Mouse (Mus musculus) lung, postnatal 0 days (tissue): Measurements from ENCODE around the gene Cct4. TPM values are rescaled to one million over a fixed set of nuclear protein-coding genes. Genes with fewer than 3 reads are reported as not detected.

Experiments used
- ATAC-seq: fragments of 200-750 bp; cut with Nextera tagmentation; 2 replicates; pipeline ENCODE4 v1.8.0; 2017; ENCODE audit warnings: moderate library complexity
- DNase-seq: peaks from one replicate; pipeline ENCODE4 v3.0.0-alpha.2; 2016; ENCODE audit warnings: low spot score
- H3K27ac ChIP-seq: fragments of 300-500 bp; sonication (generic); 2 replicates; pipeline ENCODE4 v1.5.1; 2014; ENCODE audit warnings: antibody characterized with exemption, mild to moderate bottlenecking, low read length, mixed read lengths
- H3K27me3 ChIP-seq: fragments of 300-500 bp; sonication (generic); replicated peaks from 2 replicates; pipeline ENCODE4 v1.6.1; 2014; ENCODE audit warnings: low read length, mixed read lengths; ENCODE audit not compliant: insufficient read depth
- H3K36me3 ChIP-seq: fragments of 300-500 bp; sonication (generic); 2 replicates; pipeline ENCODE4 v1.6.1; 2014; ENCODE audit warnings: low read length, mixed read lengths; ENCODE audit not compliant: insufficient read depth
- H3K4me1 ChIP-seq: fragments of 300-500 bp; sonication (generic); 2 replicates; pipeline ENCODE4 v1.6.1; 2014; ENCODE audit warnings: antibody characterized with exemption, low read depth, low read length, mixed read lengths; ENCODE audit not compliant: insufficient read depth
- H3K4me2 ChIP-seq: fragments of 300-500 bp; sonication (generic); replicated peaks from 2 replicates; pipeline ENCODE4 v1.6.1; 2014; ENCODE audit warnings: low read depth, mild to moderate bottlenecking, low read length, moderate library complexity, mixed read lengths
- H3K4me3 ChIP-seq: fragments of 300-500 bp; sonication (generic); 2 replicates; pipeline ENCODE4 v1.5.1; 2014; ENCODE audit warnings: low read depth, low read length
- H3K9ac ChIP-seq: fragments of 300-500 bp; sonication (generic); replicated peaks from 2 replicates; pipeline ENCODE4 v1.6.1; 2014; ENCODE audit warnings: low read depth, mild to moderate bottlenecking
- H3K9me3 ChIP-seq: fragments of 300-500 bp; sonication (generic); 2 replicates; pipeline ENCODE4 v1.6.1; 2016; ENCODE audit warnings: low read length, mixed read lengths
- CTCF ChIP-seq: IDR thresholded peaks from 2 replicates; pipeline ENCODE4 v1.5.1; 2016; ENCODE audit warnings: antibody characterized with exemption, mild to moderate bottlenecking
- EP300 ChIP-seq: IDR thresholded peaks from 2 replicates; pipeline ENCODE4 v1.6.1; 2016; ENCODE audit warnings: antibody characterized with exemption, mild to moderate bottlenecking, control low read depth
- WGBS: fragments of 180-500 bp; shearing (Covaris S2); extraction: QIAGEN DNeasy Blood & Tissue Kit; methylation state at CpG from one replicate; pipeline ENCODE4 v1.1.7; 2014; 5-methylcytosine and 5-hydroxymethylcytosine counted together
- polyA plus RNA-seq: library from polyadenylated mRNA; unstranded; fragments of >200 nt; fragmentation: Nextera tagmentation; extraction: Ambion mirVana; gene quantifications from 2 replicates; pipeline ENCODE4 v1.2.1, GENCODE M21; 2015

The Cct4 gene
- polyA plus RNA-seq, 1 experiment from 2014 or later: 140 TPM

DNA sequence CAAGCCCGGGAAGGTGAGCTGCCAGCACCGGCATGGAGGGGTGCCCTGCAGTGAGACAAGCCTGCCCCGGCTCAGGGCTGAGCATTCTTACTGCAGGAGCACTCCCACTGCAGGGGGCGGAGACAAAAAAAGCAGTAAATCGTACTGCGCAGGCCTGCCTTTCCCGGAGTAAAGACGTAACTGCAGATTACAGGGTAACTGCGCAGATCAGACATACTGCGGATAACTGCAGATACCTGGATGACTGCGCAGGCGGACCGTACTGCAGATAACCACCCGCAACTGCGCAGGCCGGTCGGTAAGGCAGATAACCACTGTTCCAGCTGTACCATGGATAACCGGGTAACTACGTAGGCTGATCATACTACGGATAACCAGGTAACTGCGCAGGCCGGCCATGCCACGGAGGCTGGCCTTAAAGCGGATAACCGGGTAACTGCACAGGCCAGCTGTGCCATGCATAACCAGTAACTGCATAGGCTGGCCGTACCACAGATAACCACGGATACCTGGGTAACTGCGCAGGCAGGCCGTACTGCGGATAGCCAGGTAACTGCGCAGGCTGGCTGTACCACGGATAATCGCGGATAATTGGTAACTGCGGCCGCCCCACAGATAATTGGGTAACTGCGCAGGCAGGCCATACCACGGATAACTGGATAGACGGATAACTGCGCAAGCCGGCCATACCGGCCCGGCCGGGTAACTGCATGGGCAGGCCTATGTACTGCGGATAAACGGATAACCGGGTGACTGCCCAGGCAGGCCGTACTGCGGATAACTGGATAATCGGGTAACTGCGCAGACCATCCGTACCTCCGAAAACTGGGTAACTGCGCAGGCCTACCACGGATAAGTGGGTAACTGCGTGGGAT, 18.2 kb upstream of the Cct4 start, which contains the start of gene Zrsr1:
Gene Zrsr1, plus strand, starts transcription at position 171 of the 875 bp plus-strand sequence.
- peak within 1 kb of the TSS; percentile 55 for H3K4me3 ChIP-seq
- DNase-seq: peak; percentile 90
- peak; percentile 80 for ATAC-seq

DNA sequence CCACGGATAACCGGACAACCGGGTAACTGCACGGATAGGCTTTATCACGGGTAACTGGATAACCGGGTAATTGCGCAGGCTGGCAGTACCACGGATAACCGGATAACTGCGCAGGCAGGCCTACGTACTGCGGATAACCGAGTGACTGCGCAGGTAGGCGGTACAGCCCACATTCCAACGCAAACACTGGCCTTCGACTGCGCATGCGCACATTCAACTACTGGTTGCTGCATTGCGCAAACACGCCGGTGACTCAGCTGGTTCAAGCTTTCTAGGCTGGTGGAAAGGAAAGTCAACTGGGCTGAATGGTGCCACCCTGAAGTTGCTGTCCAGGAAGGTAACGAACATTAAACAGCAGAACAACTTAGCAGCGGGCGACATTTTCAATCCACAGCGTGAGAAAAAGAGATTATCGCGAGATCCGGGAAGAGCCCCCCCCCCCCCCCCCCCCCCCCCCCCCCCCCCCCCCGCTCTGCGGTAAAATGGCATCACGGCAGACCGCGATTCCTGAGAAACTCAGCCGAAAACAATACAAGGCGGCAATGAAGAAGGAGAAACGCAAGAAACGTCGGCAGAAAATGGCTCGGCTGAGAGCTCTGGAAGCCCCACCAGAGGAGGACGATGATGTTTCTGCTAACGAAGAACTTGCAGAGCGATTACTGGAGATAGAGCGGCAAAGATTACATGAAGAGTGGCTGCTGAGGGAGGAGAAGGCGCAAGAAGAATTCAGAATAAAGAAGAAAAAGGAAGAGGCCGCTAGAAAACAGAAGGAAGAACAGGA, 17.4 kb upstream of the Cct4 start:
- Histone ChIP-seq H3K4me1 (no peaks in the 10 kb centered on the region), H3K27me3 (no peaks in the 10 kb centered on the region), H3K36me3 (no peaks in the 10 kb centered on the region), H3K9ac (peak overlapping the region; percentile 63), H3K4me2 (peak overlapping the region; percentile 61), H3K4me3 (peak overlapping the region; percentile 55), H3K27ac (peak overlapping the region; percentile 85), H3K9me3 (no peaks in the 10 kb centered on the region)
- TF ChIP-seq EP300 (no peak), CTCF (no peak)
- ATAC-seq (peak; percentile 74), DNase-seq (peak; percentile 88)
- WGBS: 47% methylated on average over 44 of the region's 46 CpGs

More for the DNA sequence above, 18.2 kb upstream of the Cct4 start, which contains the start of gene Zrsr1:
- H3K36me3 ChIP-seq: no peaks in the 10 kb centered on the region
- no peaks in the 10 kb centered on the region for H3K9me3 ChIP-seq
- peak within 1 kb of the TSS; percentile 62 for H3K27ac ChIP-seq
- H3K27me3 ChIP-seq: no peaks in the 10 kb centered on the region
- 55% methylated on average over 56 of the region's 56 CpGs for WGBS
- H3K9ac ChIP-seq: peak within 1 kb of the TSS; percentile 63
- peak within 1 kb of the TSS; percentile 61 for H3K4me2 ChIP-seq
- no peaks in the 10 kb centered on the region for H3K4me1 ChIP-seq
- no peak for TF ChIP-seq EP300
- TF ChIP-seq CTCF: peak; percentile 19; the same call in 1 of the 2 replicates

- WGBS: 53% methylated on average over 14 of the region's 14 CpGs
- H3K4me1 ChIP-seq: no peaks in the 10 kb centered on the region
- peak overlapping the region; percentile 52 for H3K4me2 ChIP-seq
- ATAC-seq (peak; percentile 57), DNase-seq (peak; percentile 70)
- peak overlapping the region; percentile 48 for H3K4me3 ChIP-seq
- peak overlapping the region; percentile 50 for H3K9ac ChIP-seq
- H3K9me3 ChIP-seq: no peaks in the 10 kb centered on the region
- H3K36me3 ChIP-seq: no peaks in the 10 kb centered on the region
- TF ChIP-seq EP300 (no peak), CTCF (no peak)
- H3K27me3 ChIP-seq: no peaks in the 10 kb centered on the region
- H3K27ac ChIP-seq: peak overlapping the region; percentile 85
Observed at GRCm38 (mm10) chr11:22973599-22973998, 16.7 kb upstream of the Cct4 start.

DNA sequence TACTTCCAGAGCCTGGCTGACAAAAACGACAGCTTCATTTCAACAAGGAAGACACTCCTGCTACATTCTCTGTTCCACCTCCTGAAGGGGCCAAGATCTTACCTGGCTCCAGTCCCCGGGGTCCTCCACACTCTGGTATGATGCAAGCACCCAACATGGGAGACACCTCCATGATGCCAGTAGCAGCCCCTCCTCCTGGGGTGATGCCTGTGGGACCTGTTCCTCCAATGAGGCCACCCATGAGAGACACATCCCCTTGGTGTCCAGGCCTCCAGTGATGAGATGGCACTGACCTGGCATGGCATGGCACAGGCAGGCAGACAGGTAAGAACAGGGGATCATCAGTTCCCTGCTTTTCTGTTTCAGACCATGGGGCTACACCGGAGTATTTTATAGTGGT, 12.1 kb upstream of the Cct4 start:
- Histone ChIP-seq H3K4me1 (peaks cover 4% of the 10 kb centered on the region), H3K27me3 (no peaks in the 10 kb centered on the region), H3K36me3 (no peaks in the 10 kb centered on the region), H3K9ac (no peak overlapping the region), H3K9me3 (no peaks in the 10 kb centered on the region), H3K4me3 (no peak overlapping the region), H3K4me2 (no peak overlapping the region), H3K27ac (no peak overlapping the region)
- TF ChIP-seq CTCF: no peak
- no peak for TF ChIP-seq EP300
- DNase-seq (no peak), ATAC-seq (no peak)
- WGBS: 93% methylated on average over 3 of the region's 3 CpGs

DNA sequence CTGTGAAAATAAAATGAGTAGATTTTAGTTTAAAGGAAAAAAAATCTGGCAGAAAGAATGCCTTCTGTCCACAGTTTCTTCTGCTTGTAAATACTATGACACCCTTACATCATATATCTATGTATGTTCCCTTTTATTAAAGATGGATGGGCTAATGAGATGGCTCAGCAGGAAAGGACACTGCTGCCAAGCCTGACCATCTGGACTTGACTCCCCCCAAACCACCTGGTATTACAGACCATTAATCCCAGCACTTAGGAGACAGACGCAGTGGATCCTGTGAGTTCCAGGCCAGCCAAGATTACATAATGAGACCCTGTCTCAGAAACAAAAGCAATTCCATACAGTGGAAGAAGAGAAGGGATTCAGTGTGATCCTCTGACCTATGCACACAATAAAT, 11.6 kb upstream of the Cct4 start:
- Histone ChIP-seq H3K9me3 (no peaks in the 10 kb centered on the region), H3K4me1 (peaks cover 4% of the 10 kb centered on the region), H3K4me3 (no peak overlapping the region), H3K27me3 (no peaks in the 10 kb centered on the region), H3K4me2 (no peak overlapping the region), H3K27ac (no peak overlapping the region), H3K36me3 (no peaks in the 10 kb centered on the region), H3K9ac (no peak overlapping the region)
- 46% methylated on average over 1 of the region's 1 CpGs for WGBS
- ATAC-seq (no peak), DNase-seq (no peak)
- no peak for TF ChIP-seq EP300
- no peak for TF ChIP-seq CTCF

DNA sequence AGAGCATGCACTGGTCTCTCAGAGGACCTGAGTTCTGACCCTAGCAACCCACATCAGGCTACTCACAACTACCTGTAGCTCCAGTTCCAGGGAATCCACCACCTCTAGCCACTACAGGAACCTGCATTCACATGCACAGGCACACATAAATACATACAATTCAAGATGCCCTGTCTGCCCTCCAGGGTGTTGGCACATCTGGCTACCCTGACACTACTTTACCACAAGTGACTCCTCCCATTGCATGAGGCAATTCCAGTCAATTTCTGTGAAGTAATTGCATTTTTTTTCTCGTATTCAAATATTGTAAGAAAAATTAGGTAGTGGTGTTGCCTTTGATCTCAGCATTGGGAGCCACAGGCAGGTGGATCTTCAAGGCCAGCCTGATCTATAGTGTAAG, 11.1 kb upstream of the Cct4 start:
- H3K4me2 ChIP-seq: no peak overlapping the region
- no peak overlapping the region for H3K9ac ChIP-seq
- H3K9me3 ChIP-seq: no peaks in the 10 kb centered on the region
- DNase-seq (no peak), ATAC-seq (no peak)
- H3K4me3 ChIP-seq: no peak overlapping the region
- H3K4me1 ChIP-seq: peaks cover 4% of the 10 kb centered on the region
- no peak for TF ChIP-seq CTCF
- no peak for TF ChIP-seq EP300
- H3K27me3 ChIP-seq: no peaks in the 10 kb centered on the region
- no peak overlapping the region for H3K27ac ChIP-seq
- 77% methylated on average over 1 of the region's 1 CpGs for WGBS
- no peaks in the 10 kb centered on the region for H3K36me3 ChIP-seq
